Mouse (Mus musculus) MEL (cell line): ENCODE data around the gene Zcrb1. TPM values are rescaled to one million over a fixed set of nuclear protein-coding genes. Genes with fewer than 3 reads are reported as not detected.

ENCODE experiments used
- DNase-seq: peaks from one replicate; pipeline ENCODE4 v3.0.0; 2011; ENCODE audit warnings: low read depth, low spot score
- H3K27ac ChIP-seq: 2 replicates; pipeline ENCODE4 v1.5.1; 2012; ENCODE audit warnings: low read depth, mild to moderate bottlenecking, control low read depth, low read length, moderate library complexity; ENCODE audit not compliant: control insufficient read depth
- H3K27me3 ChIP-seq, 2 experiments: fragments of 150-350 bp in 1 of 2; sonication (generic) in 1 of 2; 2 replicates each; pipeline ENCODE4 v1.6.1; 2012; ENCODE audit warnings: low read length in 2 of 2, mild to moderate bottlenecking in 2 of 2, improper control_type of control experiment in 1 of 2, moderate library complexity in 1 of 2; ENCODE audit not compliant: insufficient read depth in 2 of 2, control insufficient read depth in 1 of 2
- H3K36me3 ChIP-seq, 2 experiments: 2 replicates each; pipeline ENCODE4 v1.6.1; 2012 to 2014; ENCODE audit warnings: low read length in 2 of 2, improper control_type of control experiment in 1 of 2, inconsistent platforms in 1 of 2, mild to moderate bottlenecking in 1 of 2; ENCODE audit not compliant: insufficient read depth in 2 of 2, control insufficient read depth in 1 of 2
- H3K4me1 ChIP-seq, 2 experiments: fragments of 150-350 bp in 1 of 2; sonication (generic) in 1 of 2; 2 replicates each; pipeline ENCODE4 v1.6.1; 2012; ENCODE audit warnings: low read length in 2 of 2, improper control_type of control experiment in 1 of 2, mild to moderate bottlenecking in 1 of 2; ENCODE audit not compliant: insufficient read depth in 2 of 2, control insufficient read depth in 1 of 2
- H3K4me3 ChIP-seq, 2 experiments: fragments of 150-350 bp in 1 of 2; sonication (generic) in 1 of 2; 2 replicates each; pipeline ENCODE4 v1.5.1; 2012; ENCODE audit warnings: low read depth in 2 of 2, low read length in 2 of 2, mild to moderate bottlenecking in 2 of 2, moderate library complexity in 2 of 2, control low read depth in 1 of 2, improper control_type of control experiment in 1 of 2; ENCODE audit not compliant: control insufficient read depth in 1 of 2, insufficient read depth in 1 of 2
- H3K79me2 ChIP-seq: 2 replicates; pipeline ENCODE4 v1.6.1; 2012; ENCODE audit warnings: mild to moderate bottlenecking, low read length, moderate library complexity; ENCODE audit not compliant: control insufficient read depth, poor library complexity, insufficient read depth
- H3K9ac ChIP-seq: 2 replicates; pipeline ENCODE4 v1.6.1; 2012; ENCODE audit warnings: low read depth, mild to moderate bottlenecking, control low read depth, low read length, moderate library complexity; ENCODE audit not compliant: control insufficient read depth, poor library complexity, severe bottlenecking
- H3K9me3 ChIP-seq: fragments of 150-350 bp; sonication (generic); replicated peaks from 2 replicates; pipeline ENCODE4 v1.6.1; 2012; ENCODE audit warnings: mild to moderate bottlenecking, low read length, improper control_type of control experiment, moderate library complexity; ENCODE audit not compliant: insufficient read depth
- CTCF ChIP-seq, 3 experiments: IDR thresholded peaks in 2 of 3; conservative IDR thresholded peaks in 1 of 3; 2 replicates each; pipeline ENCODE4 v1.5.1; 2011 to 2012; ENCODE audit warnings: low read length in 3 of 3, low read depth in 2 of 3, mild to moderate bottlenecking in 2 of 3, improper control_type of control experiment in 1 of 3, inconsistent platforms in 1 of 3, mixed read lengths in 1 of 3, moderate library complexity in 1 of 3; ENCODE audit not compliant: control insufficient read depth in 1 of 3, insufficient read depth in 1 of 3, poor library complexity in 1 of 3, severe bottlenecking in 1 of 3
- EP300 ChIP-seq, 2 experiments: IDR thresholded peaks; 2 replicates each; pipeline ENCODE4 v1.6.1; 2011; ENCODE audit warnings: improper control_type of control experiment in 2 of 2, low read length in 2 of 2, low read depth in 1 of 2, mild to moderate bottlenecking in 1 of 2
- GABPA ChIP-seq: IDR thresholded peaks from 2 replicates; pipeline ENCODE4 v1.6.1; 2012; ENCODE audit warnings: low read depth, mild to moderate bottlenecking, inconsistent platforms, low read length, improper control_type of control experiment, moderate library complexity
- KAT2A ChIP-seq: conservative IDR thresholded peaks from 2 replicates; pipeline ENCODE4 v1.6.1; 2012; ENCODE audit warnings: low read depth, low read length, improper control_type of control experiment, inconsistent platforms
- MAFK ChIP-seq: IDR thresholded peaks from 2 replicates; pipeline ENCODE4 v1.6.1; 2011; ENCODE audit warnings: low read depth, mild to moderate bottlenecking, low read length, improper control_type of control experiment, borderline replicate concordance
- MAZ ChIP-seq: IDR thresholded peaks from 2 replicates; pipeline ENCODE4 v1.6.1; 2012; ENCODE audit warnings: low read depth, mild to moderate bottlenecking, inconsistent platforms, low read length, improper control_type of control experiment
- MEF2A ChIP-seq: IDR thresholded peaks from 2 replicates; pipeline ENCODE4 v1.6.1; 2014; ENCODE audit warnings: low read depth, mild to moderate bottlenecking, inconsistent platforms, low read length, improper control_type of control experiment; ENCODE audit not compliant: poor library complexity, insufficient replicate concordance, severe bottlenecking; ENCODE audit errors: extremely low read depth
- MYB ChIP-seq: IDR thresholded peaks from 2 replicates; pipeline ENCODE4 v1.6.1; 2011; ENCODE audit warnings: mild to moderate bottlenecking, low read depth, low read length, improper control_type of control experiment
- MYC ChIP-seq: IDR thresholded peaks from 2 replicates; pipeline ENCODE4 v1.6.1; 2011; ENCODE audit warnings: low read depth, mild to moderate bottlenecking, low read length, improper control_type of control experiment, moderate library complexity
- NRF1 ChIP-seq: IDR thresholded peaks from 2 replicates; pipeline ENCODE4 v1.6.1; 2014; ENCODE audit warnings: low read depth, mild to moderate bottlenecking, inconsistent platforms, low read length, improper control_type of control experiment, moderate library complexity; ENCODE audit not compliant: poor library complexity, insufficient read depth, severe bottlenecking
- POLR2A ChIP-seq, 2 experiments: IDR thresholded peaks; 2 replicates each; pipeline ENCODE4 v1.6.1; 2011 to 2012; ENCODE audit warnings: low read length in 2 of 2, mild to moderate bottlenecking in 2 of 2, control low read depth in 1 of 2, improper control_type of control experiment in 1 of 2, low read depth in 1 of 2, moderate library complexity in 1 of 2; ENCODE audit not compliant: control insufficient read depth in 1 of 2, insufficient read depth in 1 of 2, poor library complexity in 1 of 2
- SMC3 ChIP-seq: IDR thresholded peaks from 2 replicates; pipeline ENCODE4 v1.6.1; 2011; ENCODE audit warnings: low read depth, low read length, improper control_type of control experiment
- TBP ChIP-seq: IDR thresholded peaks from 2 replicates; pipeline ENCODE4 v1.8.0; 2011; ENCODE audit warnings: low read depth, low read length, improper control_type of control experiment
- TCF12 ChIP-seq: IDR thresholded peaks from 2 replicates; pipeline ENCODE4 v1.6.1; 2014; ENCODE audit warnings: low read depth, mild to moderate bottlenecking, inconsistent platforms, low read length, improper control_type of control experiment, moderate library complexity
- USF2 ChIP-seq, 2 experiments: IDR thresholded peaks; 2 replicates each; pipeline ENCODE4 v1.6.1; 2011 to 2012; ENCODE audit warnings: improper control_type of control experiment in 2 of 2, low read length in 2 of 2, borderline replicate concordance in 1 of 2, inconsistent platforms in 1 of 2, low read depth in 1 of 2, mild to moderate bottlenecking in 1 of 2; ENCODE audit not compliant: insufficient read depth in 1 of 2
- ZNF384 ChIP-seq: IDR thresholded peaks from 2 replicates; pipeline ENCODE4 v1.6.1; 2012; ENCODE audit warnings: low read depth, mild to moderate bottlenecking, inconsistent platforms, low read length, improper control_type of control experiment
- polyA plus RNA-seq, 2 experiments: library from polyadenylated mRNA; stranded (reverse) in 1 of 2; unstranded in 1 of 2; fragments of >175 nt in 1 of 2; fragments of >200 nt in 1 of 2; gene quantifications; 2 replicates each; pipeline versions ENCODE4 v1.2.1 to v1.2.4; 2012; ENCODE audit warnings: low replicate concordance in 2 of 2, low read depth in 1 of 2; ENCODE audit not compliant: insufficient read length in 2 of 2, insufficient read depth in 1 of 2, missing spikeins in 1 of 2
- total RNA-seq: library from RNA; depleted of rRNA; stranded (reverse); fragments of 300-350 nt; gene quantifications from 2 replicates; pipeline ENCODE4 v1.2.3, GENCODE M21; 2012

Gene Zcrb1
- total and polyA plus RNA-seq, 3 experiments: 70.0 to 149 TPM; not detected in 1

DNA sequence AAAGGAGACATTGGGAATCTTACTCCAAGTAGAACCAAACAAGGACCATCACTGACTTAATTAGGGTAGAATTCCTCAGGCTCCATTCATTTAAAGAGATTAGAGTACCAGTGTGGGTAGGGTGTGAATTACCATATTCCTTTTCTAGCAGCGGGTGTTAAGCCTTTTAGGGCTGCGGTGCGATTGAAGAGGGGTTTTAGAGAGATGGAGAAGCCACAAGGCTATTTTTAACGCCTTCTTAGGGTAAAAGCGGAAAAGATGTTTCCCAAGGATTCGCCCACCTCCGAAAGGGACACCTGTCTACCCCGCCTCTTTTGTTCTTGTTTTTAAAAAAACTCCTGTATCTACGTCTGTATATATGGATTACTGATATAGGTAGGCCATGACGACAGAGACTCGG is 865 bp downstream of the Zcrb1 start:
- Histone ChIP-seq H3K9me3 (no peaks in the 10 kb centered on the region), H3K27ac (no peak overlapping the region), H3K36me3 (peaks cover 9 to 36% of the 10 kb centered on the region in 2 experiments), H3K4me3 (peak overlapping the region; percentile 87 to 91), H3K4me1 (peaks cover 13 to 20% of the 10 kb centered on the region in 2 experiments), H3K9ac (peak overlapping the region; percentile 95), H3K27me3 (no peaks in the 10 kb centered on the region), H3K79me2 (peaks cover 54% of the 10 kb centered on the region)
- TF ChIP-seq POLR2A (IDR thresholded peaks at IDR 0.05; ENCODE audit: control insufficient read depth in 1 of 2, insufficient read depth in 1 of 2, low read depth in 1 of 2, low read length in 2 of 2, poor library complexity in 1 of 2): no peak
- TF ChIP-seq USF2 (IDR thresholded peaks at IDR 0.05; ENCODE audit: borderline replicate concordance in 1 of 2, insufficient read depth in 1 of 2, low read depth in 1 of 2, low read length in 2 of 2): no peak
- TF ChIP-seq MYB: no peak
- no peak for TF ChIP-seq KAT2A
- TF ChIP-seq MAZ: no peak
- no peak for TF ChIP-seq ZNF384
- TF ChIP-seq MYC: no peak
- TF ChIP-seq GABPA: no peak
- no peak for TF ChIP-seq MEF2A
- TF ChIP-seq EP300 (IDR thresholded peaks at IDR 0.05; ENCODE audit: low read depth in 1 of 2, low read length in 2 of 2): no peak
- no peak for DNase-seq

DNA sequence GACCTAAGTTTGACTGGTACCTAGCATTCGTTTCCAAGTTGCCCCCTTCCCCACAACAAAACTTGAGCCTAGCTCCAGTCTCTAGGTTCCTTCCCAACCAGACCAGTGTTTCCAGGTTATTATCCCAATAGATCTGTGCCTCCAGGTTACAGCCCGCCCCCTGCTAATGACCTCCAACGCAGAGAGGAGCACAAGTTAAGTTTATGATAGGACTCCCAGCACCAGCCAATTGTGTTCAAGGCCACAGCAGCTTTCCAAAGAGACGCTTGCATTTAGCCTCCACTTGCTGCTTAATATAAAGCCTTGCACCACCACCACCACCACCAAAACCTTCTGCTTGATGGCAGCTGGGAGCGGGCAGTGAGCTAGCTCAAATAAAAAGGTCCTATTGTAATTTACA is 16.8 kb downstream of the Zcrb1 start:
- Histone ChIP-seq H3K79me2 (no peaks in the 10 kb centered on the region), H3K9me3 (no peaks in the 10 kb centered on the region), H3K27ac (no peak overlapping the region), H3K4me1 (peaks cover 0 to 4% of the 10 kb centered on the region in 2 experiments; a peak in 1 of 4 replicates), H3K27me3 (no peaks in the 10 kb centered on the region), H3K4me3 (no peak overlapping the region), H3K9ac (no peak overlapping the region), H3K36me3 (no peaks in the 10 kb centered on the region)
- DNase-seq: no peak
- TF ChIP-seq MYC (no peak), SMC3 (no peak), CTCF (IDR thresholded peaks at IDR 0.05 in 2 of 3, conservative IDR thresholded peaks at IDR 0.05 in 1 of 3; ENCODE audit: control insufficient read depth in 1 of 3, insufficient read depth in 1 of 3, low read depth in 2 of 3, low read length in 3 of 3, poor library complexity in 1 of 3, severe bottlenecking in 1 of 3) (no peak), NRF1 (no peak), TBP (no peak), MAFK (no peak), TCF12 (no peak), ZNF384 (no peak)
